Comparison of ENCODE assay signal across 8 mouse cellular contexts in the genomic region with DNA sequence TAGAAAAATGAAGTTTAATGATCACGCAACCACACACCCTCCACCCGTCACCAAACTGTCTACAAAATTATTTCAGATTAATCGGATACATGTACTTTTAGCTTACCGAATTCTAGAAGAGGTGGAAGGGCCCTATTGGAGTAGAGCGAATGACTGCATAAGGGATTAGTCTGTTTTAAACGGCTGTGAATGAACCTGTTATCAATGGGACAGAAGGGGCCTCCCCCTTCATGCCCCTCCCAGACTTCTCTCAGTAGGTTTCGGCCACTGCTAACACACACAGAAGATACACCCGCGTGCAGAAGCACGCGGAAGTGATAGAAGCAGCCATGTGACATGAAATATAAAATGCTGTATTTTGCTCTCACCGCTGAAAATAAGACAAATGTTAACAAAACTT. TPM values are rescaled to one million over a fixed set of nuclear protein-coding genes. Genes with fewer than 3 reads are reported as not detected.
A peak's percentile ranks its signal among the peaks of the same experiment; 100 is the strongest.
DNase-seq lines count a peak whose midpoint lies in the region; ATAC-seq lines count a peak whose summit lies in the region.

Fgfbp3 (minus strand) TSS at position 150 of the 400 bp plus-strand sequence.

- DNase-seq in frontal cortex, adult 2 months (ENCODE audit: extremely low spot score in 1 of 2, low spot score in 1 of 2), result no peak
- DNase-seq in frontal cortex, postnatal 36 days (ENCODE audit: low spot score in 2 of 2), result no peak
- DNase-seq in thymus, postnatal 14 days, result peak; percentile 24
- DNase-seq in thymus, postnatal 10 days (ENCODE audit: low spot score in 2 of 2), result no peak
- DNase-seq in adrenal gland, adult (ENCODE audit: inconsistent age in 2 of 2, low spot score in 1 of 2), result no peak
- no peak for DNase-seq in cerebellum, adult 11-12 months

- no peaks in the 10 kb centered on the region for H3K36me3 ChIP-seq in hindbrain, embryonic 16.5 days (ENCODE audit: control insufficient read depth, insufficient read depth, low read length)
- no peaks in the 10 kb centered on the region for H3K36me3 ChIP-seq in midbrain, embryonic 12.5 days

- peaks cover 5% of the 10 kb centered on the region for H3K4me1 ChIP-seq in hindbrain, embryonic 16.5 days (ENCODE audit: control insufficient read depth, insufficient read depth, low read depth, low read length)
- H3K4me1 ChIP-seq in midbrain, embryonic 12.5 days, result peaks cover 11% of the 10 kb centered on the region; the same call in 1 of the 2 replicates

- 6% methylated on average over 12 of the region's 12 CpGs for WGBS in hindbrain, embryonic 16.5 days
- WGBS in midbrain, embryonic 12.5 days, result 6% methylated on average over 12 of the region's 12 CpGs

- peak within 1 kb of the TSS; percentile 92 for H3K9ac ChIP-seq in hindbrain, embryonic 16.5 days (ENCODE audit: low read depth, low read length)
- H3K9ac ChIP-seq in midbrain, embryonic 12.5 days (replicated peaks), result peak within 1 kb of the TSS; percentile 94

- peak within 1 kb of the TSS; percentile 94 for H3K27ac ChIP-seq in hindbrain, embryonic 16.5 days (ENCODE audit: low read depth, low read length)
- H3K27ac ChIP-seq in midbrain, embryonic 12.5 days (replicated peaks), result peak within 1 kb of the TSS; percentile 96

- peak within 1 kb of the TSS; percentile 88 for H3K4me3 ChIP-seq in hindbrain, embryonic 16.5 days (ENCODE audit: low read length)
- peak within 1 kb of the TSS; percentile 90 for H3K4me3 ChIP-seq in midbrain, embryonic 12.5 days

- H3K4me2 ChIP-seq in hindbrain, embryonic 16.5 days (ENCODE audit: low read length), result peak within 1 kb of the TSS; percentile 77
- H3K4me2 ChIP-seq in midbrain, embryonic 12.5 days (replicated peaks), result peak within 1 kb of the TSS; percentile 80

- H3K9me3 ChIP-seq in hindbrain, embryonic 16.5 days (ENCODE audit: control insufficient read depth, low read length), result no peaks in the 10 kb centered on the region
- no peaks in the 10 kb centered on the region for H3K9me3 ChIP-seq in midbrain, embryonic 12.5 days

- H3K27me3 ChIP-seq in hindbrain, embryonic 16.5 days (replicated peaks; ENCODE audit: control insufficient read depth, insufficient read depth, low read length), result no peaks in the 10 kb centered on the region
- H3K27me3 ChIP-seq in midbrain, embryonic 12.5 days, result no peaks in the 10 kb centered on the region

- ATAC-seq in hindbrain, embryonic 16.5 days, result peak; percentile 21
- peak; percentile 63; the same call in 1 of the 2 replicates for ATAC-seq in midbrain, embryonic 12.5 days (ENCODE audit: low FRiP score, low read depth)

RNA-seq across cellular contexts. Expression of gene Fgfbp3, which starts in this region (rescaled TPM):
- 10.5 and 11.9 TPM in 2 replicates for polyA plus RNA-seq in frontal cortex, adult 2 months (2012; rRNA removed)
- polyA plus RNA-seq in hindbrain, embryonic 16.5 days (2015; fragmentation: Nextera tagmentation; extraction: Ambion mirVana), result 28.2 and 44.1 TPM in 2 replicates
- polyA plus RNA-seq in midbrain, embryonic 12.5 days (2016; fragmentation: Nextera tagmentation; extraction: Ambion mirVana), result 51.7 and 54.4 TPM in 2 replicates
